8 mouse cellular contexts compared by ENCODE assay signal in the genomic region with DNA sequence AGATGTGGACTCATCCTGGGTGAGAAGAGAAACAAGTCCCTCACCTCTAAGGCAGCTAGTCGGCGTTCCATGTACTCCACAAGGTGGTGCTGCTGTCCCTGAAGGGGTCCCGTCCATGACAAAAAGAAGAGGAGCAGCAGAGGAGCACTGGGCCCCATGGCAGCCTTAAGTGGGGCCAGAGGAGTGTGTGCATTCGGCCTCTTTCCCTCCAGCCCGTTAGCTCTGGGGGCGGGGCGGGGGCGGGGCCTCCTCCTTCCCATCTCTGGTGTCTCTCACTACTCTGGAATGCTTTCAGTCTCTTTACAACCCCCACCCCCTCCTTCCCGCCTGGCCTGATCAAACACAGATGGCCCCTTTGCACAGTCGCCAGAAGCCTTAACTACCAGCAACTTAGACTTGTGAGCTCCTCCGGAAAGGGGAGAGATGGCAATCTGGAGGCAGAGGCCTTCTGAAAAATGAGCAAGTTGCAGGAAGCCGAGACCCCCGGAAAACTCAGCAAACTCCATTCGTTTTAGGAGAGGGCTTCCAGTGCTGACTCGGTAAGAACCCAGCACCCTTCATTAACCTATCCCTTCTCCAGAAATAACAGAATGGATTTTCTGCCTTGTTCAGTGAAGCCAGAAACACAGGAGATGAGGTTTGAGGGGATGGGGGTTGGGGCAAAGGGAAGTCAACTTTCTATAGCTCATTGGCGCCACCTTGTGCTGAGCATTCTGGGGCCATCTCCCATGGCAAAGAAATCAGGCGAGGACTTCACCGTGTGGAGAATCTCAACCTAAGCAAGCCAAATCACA. TPM values are rescaled to one million over a fixed set of nuclear protein-coding genes. Genes with fewer than 3 reads are reported as not detected.
DNase-seq lines count a peak whose midpoint lies in the region; ATAC-seq lines count a peak whose summit lies in the region.

A gene (minus strand): TSS at position 224 of the 794 bp plus-strand sequence.

- peaks cover 58% of the 10 kb centered on the region for H3K4me1 ChIP-seq in hindbrain, embryonic 13.5 days (replicated peaks)

- peak within 1 kb of the TSS; percentile 16; the same call in 1 of the 2 replicates for H3K9ac ChIP-seq in hindbrain, embryonic 13.5 days

- peak; percentile 69 for ATAC-seq in hindbrain, embryonic 13.5 days (ENCODE audit: low FRiP score)

- peaks cover 9% of the 10 kb centered on the region for H3K36me3 ChIP-seq in hindbrain, embryonic 13.5 days

- H3K9me3 ChIP-seq in hindbrain, embryonic 13.5 days, result no peaks in the 10 kb centered on the region

- DNase-seq in T-cell, adult 2 months (ENCODE audit: low spot score), result peak; percentile 80
- DNase-seq in cerebellum, postnatal 25 days, result peak; percentile 92 to 95
- DNase-seq in frontal cortex, postnatal 25 days (ENCODE audit: low spot score in 2 of 2), result peak; percentile 91 to 97
- DNase-seq in layer of hippocampus, postnatal 25 days (ENCODE audit: extremely low spot score in 1 of 2, low spot score in 1 of 2), result peak; percentile 80 to 99
- peak; percentile 93 for DNase-seq in lung, postnatal 14 days
- DNase-seq in retina, adult 2 months (ENCODE audit: low read depth, low spot score), result peak; percentile 57
- peak; percentile 92 for DNase-seq in thymus, postnatal 25 days

- peak within 1 kb of the TSS; percentile 52 for H3K4me2 ChIP-seq in hindbrain, embryonic 13.5 days

- H3K27ac ChIP-seq in hindbrain, embryonic 13.5 days, result peak within 1 kb of the TSS; percentile 82

- under 1% methylated on average over 18 of the region's 18 CpGs for WGBS in hindbrain, embryonic 13.5 days

- H3K4me3 ChIP-seq in hindbrain, embryonic 13.5 days, result peak within 1 kb of the TSS; percentile 18; the same call in 1 of the 2 replicates

- H3K27me3 ChIP-seq in hindbrain, embryonic 13.5 days, result no peaks in the 10 kb centered on the region

RNA-seq across cellular contexts. Expression of the gene that starts here (rescaled TPM):
- polyA plus RNA-seq in hindbrain, embryonic 13.5 days (2015; fragmentation: Nextera tagmentation; extraction: Ambion mirVana), result 7.3 and 8.7 TPM in 2 replicates
- 10 to 100 TPM; 12.5 to 15.0 TPM for total RNA-seq in layer of hippocampus, postnatal 25 days (2021)

Comparison
In these comparisons a context has a peak if more than half of its experiments do, and no peak if none do; other contexts are left out.
1. Peak in every context shown above with its lines: DNase-seq, ATAC-seq, H3K4me3 ChIP-seq and H3K27ac ChIP-seq.